Mouse (Mus musculus): Measurements from ENCODE around the gene Sept3.

Sept3 gene

GRCm38 (mm10) chr15:82271201-82271600, 3.5 kb upstream of the Sept3 start:
- no peak for DNase-seq (ENCODE audit: low read depth)

- DNase-seq (ENCODE audit: low read depth) = no peak
Measured at GRCm38 (mm10) chr15:82272295-82272694, 2.4 kb upstream of the Sept3 start.

- no peak for DNase-seq (ENCODE audit: low read depth)
Measured at GRCm38 (mm10) chr15:82274927-82275901, 521 bp downstream of the Sept3 start.

- DNase-seq (ENCODE audit: low read depth) = no peak
Measured at GRCm38 (mm10) chr15:82277591-82277990, 2.9 kb downstream of the Sept3 start.

DNA sequence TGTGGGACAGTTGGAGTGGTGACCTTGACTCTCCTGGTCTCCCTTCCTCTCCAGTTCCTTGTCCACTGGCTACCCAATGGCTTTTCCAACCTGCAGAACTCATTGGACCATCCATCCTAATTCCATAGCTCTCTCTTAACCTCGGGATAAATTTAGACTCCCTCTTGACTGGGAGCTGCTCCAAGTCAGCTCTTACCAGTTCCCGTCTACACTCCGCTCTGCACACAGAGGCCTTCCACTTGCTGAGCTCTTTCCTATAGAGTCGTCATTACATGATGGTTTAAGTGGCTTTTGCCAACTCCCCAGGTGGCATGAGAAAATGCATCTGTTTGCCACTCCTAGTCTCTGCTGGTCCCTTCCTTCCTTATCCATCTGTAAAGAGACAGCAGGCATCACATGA, 5.9 kb downstream of the Sept3 start:
- no peak for DNase-seq (ENCODE audit: low read depth)

GRCm38 (mm10) chr15:82286157-82286556, 11.5 kb downstream of the Sept3 start:
- DNase-seq (ENCODE audit: low read depth) = no peak

GRCm38 (mm10) chr15:82290252-82290651, 15.6 kb downstream of the Sept3 start:
- DNase-seq (ENCODE audit: low read depth) = no peak

DNA sequence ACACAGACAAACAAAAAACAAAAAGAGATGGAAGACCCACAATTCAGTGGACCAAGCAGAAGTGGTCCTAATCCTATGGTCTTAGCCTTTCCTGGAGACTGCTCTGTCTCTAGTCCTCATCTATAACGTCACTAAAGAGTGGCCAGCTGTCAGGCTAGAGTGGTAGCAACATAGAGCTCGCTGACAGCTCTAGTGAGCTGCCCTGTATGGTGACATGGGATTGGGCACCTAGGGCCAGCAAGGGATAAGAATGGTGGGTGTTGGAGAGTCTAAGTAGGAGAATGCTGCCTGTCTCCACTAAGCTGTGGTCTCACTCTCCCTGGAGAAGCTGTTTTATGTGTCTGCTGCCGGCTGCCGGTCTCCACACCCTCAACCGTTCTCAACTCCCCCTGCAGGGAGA, 18.2 kb downstream of the Sept3 start:
- no peak for DNase-seq (ENCODE audit: low read depth)

DNA sequence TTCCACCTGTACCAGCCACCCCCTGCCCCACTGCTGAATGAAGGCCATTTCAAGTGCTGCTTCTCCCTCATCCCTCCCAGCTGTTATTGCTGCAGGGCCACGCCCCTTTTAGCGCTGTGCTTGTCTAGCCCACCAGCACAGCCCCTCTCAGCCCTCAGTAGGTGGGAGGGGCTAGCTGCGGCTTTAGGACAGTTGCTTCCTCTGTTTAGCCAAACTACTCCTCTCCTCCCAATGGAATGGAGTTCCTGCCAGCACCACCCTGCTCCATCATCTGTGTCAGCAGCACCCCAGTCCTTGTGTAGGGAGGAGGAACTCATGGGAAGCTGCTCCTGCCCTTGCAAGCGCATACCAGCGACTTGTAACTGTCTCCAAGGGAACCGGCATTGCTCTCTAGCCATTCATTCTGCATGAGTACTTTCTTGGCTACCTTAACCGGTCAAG, 18.6 kb downstream of the Sept3 start:
- DNase-seq (ENCODE audit: low read depth) = no peak

GRCm38 (mm10) chr15:82294059-82294458, 19.4 kb downstream of the Sept3 start:
- DNase-seq (ENCODE audit: low read depth) = no peak

GRCm38 (mm10) chr15:82298764-82299561, 24.3 kb downstream of the Sept3 start, which contains the start of gene Wbp2nl:
Gene Wbp2nl (plus strand): TSS chr15:82298954.
- DNase-seq (ENCODE audit: low read depth) = no peak

GRCm38 (mm10) chr15:82307107-82307506, 32.4 kb downstream of the Sept3 start:
- no peak for DNase-seq (ENCODE audit: low read depth)

DNA sequence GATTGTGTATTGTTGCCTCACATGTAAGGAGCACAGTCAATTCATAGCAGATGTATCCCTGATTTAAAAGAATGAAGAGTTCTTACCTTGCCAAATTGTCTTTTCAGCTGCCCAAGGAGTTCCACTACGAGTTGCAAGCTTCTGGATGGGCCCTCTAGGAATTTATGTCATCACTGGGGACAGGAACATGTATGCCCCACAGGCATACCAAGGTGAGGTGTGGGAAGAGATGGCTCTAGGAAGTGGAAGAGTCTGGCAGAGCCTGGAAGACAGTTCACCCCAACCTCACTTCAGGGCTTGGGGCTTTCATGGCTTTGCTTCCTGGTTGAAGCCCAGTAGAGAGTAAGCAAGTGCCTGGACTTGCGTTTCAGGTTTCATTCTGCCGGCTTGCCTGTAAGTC, 33.7 kb downstream of the Sept3 start:
- DNase-seq (ENCODE audit: low read depth) = no peak

DNA sequence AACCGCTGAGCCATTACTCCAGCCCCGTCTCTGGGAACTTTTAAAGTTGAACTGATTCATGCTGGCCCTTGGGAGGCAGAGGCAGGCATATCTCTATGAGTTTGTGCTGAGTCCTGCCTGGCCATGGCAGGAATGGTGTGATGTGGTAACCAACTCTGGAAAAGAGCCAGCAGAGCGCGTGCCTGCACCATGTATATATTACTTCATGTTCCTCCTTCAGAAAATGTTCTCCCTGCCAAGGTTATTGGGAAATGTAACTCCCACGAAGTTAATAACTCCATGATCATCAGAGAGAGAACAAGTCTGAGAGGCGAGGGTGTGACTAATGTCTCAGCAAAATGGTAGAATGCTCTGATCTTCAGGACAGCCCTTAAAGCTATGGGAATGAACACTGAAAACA, 43.1 kb downstream of the Sept3 start:
- no peak for DNase-seq (ENCODE audit: low read depth)

DNA sequence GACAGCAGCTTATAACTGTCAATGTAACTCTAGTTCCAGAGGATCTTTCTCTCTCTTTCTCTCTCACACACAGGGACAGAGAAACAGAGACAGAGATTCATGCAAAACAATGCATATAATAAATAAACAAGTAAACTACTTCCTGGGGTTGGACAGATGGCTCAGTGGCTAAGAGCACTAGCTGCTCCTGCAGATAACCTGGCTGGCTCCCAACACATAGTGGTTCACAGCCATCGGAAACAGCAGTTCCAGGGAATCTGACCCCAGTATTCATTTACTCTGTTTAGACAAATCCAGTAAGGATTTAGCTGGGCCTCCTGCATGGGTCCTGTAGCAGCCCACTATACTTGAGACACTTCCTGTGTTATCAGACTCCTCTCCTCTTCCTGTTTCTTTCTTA, 44.9 kb downstream of the Sept3 start:
- DNase-seq (ENCODE audit: low read depth) = no peak

DNA sequence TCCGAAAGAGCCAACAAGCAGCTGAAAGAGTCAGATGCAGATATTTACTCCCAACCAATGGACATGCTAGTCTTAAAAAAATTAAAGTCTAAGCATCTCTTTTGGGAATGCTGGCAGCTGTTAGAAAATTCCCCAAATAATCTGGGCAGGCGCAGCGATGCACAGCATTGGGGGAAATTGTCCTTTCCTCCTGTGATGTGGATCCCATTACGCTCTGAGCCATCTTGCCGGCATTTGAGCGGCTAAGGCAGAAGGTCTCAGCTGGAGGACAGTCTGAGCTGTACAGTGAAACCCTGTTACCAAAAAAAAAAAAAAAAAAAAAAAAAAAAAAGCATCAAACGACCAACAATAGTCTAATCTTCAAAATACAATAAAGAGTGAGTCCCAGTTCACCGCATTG, 47.5 kb downstream of the Sept3 start:
- DNase-seq (ENCODE audit: low read depth) = no peak

GRCm38 (mm10) chr15:82325382-82325781, 50.7 kb downstream of the Sept3 start:
- DNase-seq (ENCODE audit: low read depth) = no peak

- DNase-seq (ENCODE audit: low read depth) = no peak
Measured at GRCm38 (mm10) chr15:82335194-82335593, 60.5 kb downstream of the Sept3 start.

GRCm38 (mm10) chr15:82336629-82337028, 61.9 kb downstream of the Sept3 start:
- DNase-seq (ENCODE audit: low read depth) = no peak

DNA sequence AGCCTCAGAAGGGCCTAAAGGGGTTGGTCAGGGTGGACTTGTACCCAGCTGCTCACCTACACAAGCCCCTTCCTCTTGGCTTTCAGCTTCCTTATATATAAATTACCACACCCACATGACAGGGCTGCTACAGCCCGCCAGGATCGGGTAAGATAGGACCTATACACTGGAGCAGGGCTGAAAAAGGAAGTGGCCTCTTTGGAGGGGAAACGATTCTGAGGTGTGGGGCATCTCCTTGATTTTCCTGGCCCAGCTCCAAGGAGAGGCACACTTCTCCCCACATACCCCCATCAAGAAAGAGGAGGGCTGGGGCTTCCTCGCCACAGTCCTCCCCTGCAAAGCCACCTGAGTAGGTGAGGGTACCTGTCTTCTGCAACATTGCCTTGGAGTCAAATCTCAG, 63.2 kb downstream of the Sept3 start:
- DNase-seq (ENCODE audit: low read depth) = no peak

DNA sequence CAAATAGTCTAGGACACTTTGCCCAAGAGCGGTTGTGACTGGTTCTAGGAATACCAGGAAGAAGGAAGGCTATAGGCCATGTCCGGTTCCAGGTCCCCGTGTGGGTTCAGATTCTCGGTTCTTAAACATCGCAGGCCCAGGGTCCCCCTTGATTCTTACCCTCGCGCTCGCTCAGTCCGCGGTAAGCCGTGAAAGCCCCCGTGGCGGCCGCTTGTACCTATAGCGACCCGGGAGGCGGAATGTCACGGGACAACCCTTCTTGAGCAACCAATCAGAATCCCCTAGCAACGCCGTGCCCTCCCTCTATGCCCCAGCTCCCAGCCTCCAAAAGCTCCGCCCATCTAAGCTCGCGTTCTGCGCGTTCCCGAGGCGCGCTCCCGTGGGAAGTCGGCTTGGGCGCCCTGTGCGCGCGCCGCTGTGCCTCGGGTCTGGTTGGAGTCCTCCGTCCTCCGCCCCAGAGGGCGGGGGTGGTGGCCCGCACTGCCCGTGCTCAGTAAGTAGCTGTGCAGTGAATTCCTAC, 64.0 kb downstream of the Sept3 start, which contains the start of the genes Naga, Pheta2 and Smdt1:
Naga (minus strand) TSS at position 333 of the 520 bp plus-strand sequence.
Pheta2 (plus strand) TSS at position 350 of the 520 bp plus-strand sequence.
Smdt1 (plus strand) TSS at position 367 of the 520 bp plus-strand sequence.
- DNase-seq (ENCODE audit: low read depth) = peak; percentile 94

GRCm38 (mm10) chr15:82339150-82339549, 64.5 kb downstream of the Sept3 start:
- no peak for DNase-seq (ENCODE audit: low read depth)
